Mouse (Mus musculus): ENCODE measurements around the gene Copb2.

Copb2 gene

DNA sequence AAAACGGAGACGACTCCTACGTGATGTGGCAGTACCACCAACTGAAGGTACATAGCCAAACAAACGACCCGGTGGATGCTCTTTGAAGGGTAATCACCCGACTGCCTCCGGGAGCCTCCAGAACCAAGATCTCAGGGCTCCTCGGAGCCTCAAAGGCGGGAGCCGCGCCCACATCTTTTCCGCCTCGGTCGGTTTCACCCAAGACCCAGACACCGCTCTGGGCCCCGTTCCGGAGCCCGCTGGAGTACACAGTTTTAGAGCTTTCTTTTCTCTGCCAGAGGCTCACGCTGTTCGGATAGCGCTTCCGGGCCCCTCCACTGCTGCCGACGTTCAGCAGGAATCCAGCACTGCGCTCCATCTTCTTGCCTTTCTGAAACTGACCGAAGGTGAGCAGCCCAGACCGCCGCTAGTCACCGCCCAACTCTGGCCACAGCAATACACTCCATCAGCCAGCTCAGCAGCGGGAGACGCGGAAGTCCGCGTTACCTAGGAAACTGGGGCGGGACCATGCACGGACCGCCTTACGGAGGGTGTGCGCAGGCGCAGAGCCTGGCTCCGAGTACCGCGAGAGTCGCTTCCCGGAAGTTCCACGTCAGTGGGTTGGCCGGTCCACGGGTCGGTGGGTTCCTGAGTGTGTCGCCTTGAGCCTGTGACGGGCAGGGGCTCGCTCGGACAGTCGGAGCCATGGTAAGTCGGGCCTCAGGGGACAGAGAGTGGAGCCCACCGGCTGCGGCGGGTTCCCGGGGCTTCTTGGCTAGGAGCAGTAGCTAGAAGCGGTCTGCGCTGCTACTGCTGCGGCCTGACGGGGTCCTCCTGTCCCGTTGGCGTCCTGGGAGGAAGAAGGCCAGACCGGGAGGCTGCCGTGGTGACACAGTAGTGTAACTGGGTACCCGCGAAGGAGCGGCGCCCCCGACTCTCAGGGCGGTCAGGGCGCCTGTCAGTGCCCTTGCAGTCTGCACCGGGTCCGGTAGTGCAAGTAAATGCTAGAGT lies at the start of gene Copb2:
Gene Copb2, plus strand, starts transcription at position 585 of the 990 bp plus-strand sequence.
- peak; percentile 98 for DNase-seq (ENCODE audit: low spot score)

DNA sequence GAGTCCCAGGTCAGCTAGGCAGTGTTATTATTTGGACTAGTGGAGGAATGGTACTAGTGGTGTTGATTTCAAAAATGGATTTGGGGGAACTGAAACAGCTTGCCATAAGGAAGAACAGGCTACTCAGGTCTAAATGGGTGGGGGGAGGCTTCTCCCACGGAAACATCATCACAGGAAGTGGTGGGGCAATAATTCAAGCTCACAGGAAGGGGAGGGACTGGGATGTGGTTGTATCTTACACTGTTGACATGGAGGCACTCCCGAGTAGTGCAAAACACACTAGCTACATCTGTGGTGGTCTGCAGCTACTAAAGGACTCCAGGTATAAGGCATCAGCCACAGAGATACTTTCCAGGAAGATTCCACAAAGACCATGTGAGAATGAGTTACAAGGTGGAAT lies 39.6 kb upstream of the Copb2 start:
- DNase-seq (ENCODE audit: low spot score) = no peak

DNA sequence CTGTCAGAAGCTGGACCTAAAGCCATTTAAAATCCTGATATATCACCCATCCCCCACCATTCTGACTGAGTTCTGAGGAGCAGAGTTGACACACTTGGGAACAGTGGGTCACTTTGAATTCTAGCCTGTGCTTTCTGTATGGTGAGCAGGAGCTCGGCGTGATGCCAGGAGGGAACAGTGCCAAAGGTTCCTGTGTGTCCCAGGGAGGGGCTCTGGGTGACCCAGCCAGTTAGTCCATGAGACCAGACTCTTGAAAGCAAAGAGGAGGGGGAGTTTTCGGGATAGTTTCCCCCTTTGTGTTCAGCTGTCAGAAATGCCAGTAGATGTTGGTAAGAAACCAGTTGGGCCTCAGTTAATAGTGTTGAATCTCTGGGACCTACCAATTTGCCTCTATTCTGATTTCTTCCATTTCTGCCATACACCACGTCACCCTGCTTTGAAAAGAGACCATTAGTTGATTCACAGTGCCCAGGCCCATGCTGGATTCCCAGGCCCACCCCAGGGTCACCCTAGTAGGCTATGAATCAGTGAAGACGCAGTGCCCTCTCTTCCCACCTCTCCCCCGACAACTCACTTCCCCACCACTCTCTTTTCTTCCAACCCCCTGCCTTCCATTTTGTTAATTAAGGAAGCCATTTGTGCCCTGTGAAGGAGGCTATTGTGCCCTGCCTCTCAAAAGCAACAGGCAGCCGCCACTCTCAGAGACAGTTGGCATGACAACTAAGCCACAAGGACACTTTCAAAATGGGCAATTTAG lies 38.6 kb upstream of the Copb2 start:
- peak; percentile 21 for DNase-seq (ENCODE audit: low spot score)

DNA sequence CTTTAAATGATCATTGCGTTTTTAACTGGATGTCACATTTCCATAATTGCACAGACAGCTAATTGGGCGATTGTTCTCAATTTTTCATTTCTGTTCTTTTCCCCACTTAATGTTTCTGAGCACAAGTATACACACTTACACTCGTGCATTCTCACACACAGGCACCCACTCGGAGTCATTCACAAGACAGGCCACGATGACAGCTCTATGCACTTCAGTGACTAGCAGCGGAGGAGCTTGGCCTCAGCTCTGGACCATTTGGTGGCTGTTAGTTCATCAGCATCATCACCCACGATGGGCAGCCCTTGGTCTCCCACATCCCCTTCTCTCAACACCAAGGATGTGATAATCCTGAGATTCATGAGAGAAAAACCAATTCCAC lies 38.0 kb upstream of the Copb2 start:
- DNase-seq (ENCODE audit: low spot score) = no peak

DNA sequence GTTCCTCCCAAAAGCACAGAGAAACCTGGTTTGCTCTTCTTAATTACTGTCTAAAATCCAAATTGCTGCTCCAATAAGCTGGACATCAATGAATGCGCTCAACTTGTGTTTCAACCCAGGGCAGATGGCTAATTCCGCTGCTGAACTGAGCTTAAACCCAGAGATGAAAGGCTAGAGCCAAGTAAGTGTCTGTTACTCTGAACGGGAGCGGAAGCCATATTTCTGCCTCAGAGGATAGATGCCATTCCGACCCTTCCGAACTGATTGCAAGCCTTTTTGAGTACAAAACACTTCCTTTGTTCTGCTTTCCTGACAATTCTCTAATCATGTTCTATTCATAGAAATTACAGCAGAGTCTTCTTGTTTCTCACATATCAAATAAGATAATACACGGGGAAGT lies 36.3 kb upstream of the Copb2 start:
- DNase-seq (ENCODE audit: low spot score) = no peak

DNA sequence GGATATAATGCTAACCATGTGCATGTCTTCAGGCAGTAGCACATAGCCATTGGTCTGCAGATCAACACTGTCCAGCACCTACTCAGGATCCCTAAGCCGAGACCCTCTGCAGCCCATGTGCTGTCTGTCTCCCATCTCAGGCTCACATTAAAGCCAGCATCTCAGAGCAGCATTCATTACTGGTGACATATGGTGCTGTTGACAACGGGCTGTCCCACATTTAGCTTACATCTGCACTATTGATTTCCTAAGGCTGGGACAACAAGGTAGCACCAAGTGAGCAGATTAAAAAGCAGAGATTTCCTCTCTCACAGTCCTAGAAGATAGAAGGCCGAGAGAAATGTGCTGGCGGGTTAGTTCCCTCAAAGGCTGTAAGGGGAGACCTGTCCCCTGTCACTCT lies 33.7 kb upstream of the Copb2 start:
- DNase-seq (ENCODE audit: low spot score) = no peak

DNA sequence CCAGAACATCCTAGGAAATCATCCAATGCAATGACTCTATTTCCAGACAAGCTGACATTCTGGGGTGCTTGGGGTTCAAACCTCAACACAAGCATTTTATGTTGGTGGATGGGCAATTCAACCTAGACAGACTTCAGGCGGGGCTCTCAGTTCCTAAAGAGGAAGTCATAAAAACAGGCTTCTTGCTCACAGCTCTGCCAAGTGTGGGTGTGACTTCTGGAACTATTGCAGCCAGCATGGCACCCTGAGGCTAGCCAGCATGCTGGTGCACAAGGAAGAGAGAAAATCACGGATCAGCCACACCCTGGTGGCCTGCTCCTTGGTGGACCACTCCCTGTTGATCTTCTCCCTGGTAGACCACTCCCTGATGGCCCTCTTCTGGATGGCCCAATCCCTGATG lies 32.5 kb upstream of the Copb2 start:
- no peak for DNase-seq (ENCODE audit: low spot score)

DNA sequence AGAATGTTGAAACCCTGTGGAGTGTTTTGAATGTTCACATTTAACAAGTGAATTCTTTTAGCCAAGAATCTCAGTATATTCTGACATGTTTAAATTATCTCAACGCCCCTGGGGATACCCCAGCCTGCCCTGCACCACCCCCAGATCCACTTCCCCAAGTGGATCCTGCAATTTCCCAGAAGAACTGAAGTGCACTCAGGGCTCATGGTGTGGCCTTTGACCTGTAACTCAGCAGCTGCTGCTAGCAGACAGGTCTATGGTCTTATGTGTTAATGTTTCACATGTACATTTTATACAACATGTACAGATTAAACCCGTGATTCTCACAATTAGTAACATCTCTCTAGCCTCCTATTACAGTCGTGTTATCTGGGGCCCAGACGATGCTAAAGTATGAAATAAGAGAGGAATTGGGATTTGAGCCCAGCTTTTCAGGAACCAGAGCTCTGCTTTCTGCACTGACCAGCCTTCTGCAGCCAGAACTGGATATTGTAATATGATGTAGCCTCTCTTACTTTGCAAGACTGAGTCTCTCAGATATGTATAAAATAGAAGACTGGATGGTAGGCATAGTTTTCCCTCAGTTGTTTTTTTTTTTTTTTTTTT lies 28.7 kb upstream of the Copb2 start:
- no peak for DNase-seq (ENCODE audit: low spot score)

DNA sequence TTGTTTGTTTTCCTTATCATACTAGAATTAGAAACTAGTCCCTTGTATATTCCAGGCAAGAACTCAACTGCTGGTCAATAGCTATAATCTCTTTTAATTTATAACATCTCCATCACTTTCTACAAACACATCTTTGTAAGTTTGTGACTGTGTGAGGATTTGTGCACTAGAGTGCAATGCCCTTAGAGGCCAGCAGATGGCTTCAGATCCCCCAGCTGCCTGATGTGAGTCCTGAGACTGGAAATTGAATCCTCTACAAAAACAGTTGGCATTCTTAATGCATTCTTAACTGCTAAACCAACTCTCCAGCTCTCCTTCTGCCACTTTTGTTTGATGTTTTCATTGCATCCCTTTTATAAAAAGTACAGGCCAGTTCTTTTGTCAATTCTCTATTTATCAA lies 27.8 kb upstream of the Copb2 start:
- DNase-seq (ENCODE audit: low spot score) = peak; percentile 21

DNA sequence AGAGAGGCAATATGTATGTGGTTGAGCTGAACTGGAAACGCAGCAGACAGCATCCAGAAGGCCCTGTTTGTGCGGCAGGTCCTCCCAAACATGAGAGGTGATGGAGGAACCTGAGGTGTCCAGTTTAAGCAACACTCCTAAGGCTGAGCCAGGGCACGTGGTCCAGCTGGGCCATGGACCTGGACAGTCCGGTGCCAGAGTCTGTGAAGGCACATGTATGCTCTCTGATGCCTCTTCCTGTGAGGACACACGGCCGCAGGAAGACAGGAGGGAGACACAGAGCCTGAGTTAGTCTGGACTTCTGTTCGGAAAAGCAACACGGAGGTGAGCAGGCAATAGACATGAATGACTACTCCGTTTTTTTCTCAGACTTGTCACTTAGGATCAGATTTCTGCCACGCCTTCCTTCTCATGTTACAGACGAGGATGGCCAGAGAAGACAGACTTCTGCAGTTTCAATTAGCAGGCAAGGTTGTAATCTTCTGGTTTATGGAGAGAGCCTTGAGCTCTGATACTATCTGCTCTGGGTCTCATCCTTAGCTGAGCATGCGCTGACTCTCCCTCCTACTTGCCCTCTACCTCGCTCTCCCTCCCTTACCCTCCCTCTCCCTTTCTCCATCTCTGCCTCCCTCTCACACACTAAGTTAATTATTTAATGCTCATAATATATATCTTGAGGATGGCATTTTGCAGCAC lies 25.4 kb upstream of the Copb2 start:
- peak; percentile 72 for DNase-seq (ENCODE audit: low spot score)

DNA sequence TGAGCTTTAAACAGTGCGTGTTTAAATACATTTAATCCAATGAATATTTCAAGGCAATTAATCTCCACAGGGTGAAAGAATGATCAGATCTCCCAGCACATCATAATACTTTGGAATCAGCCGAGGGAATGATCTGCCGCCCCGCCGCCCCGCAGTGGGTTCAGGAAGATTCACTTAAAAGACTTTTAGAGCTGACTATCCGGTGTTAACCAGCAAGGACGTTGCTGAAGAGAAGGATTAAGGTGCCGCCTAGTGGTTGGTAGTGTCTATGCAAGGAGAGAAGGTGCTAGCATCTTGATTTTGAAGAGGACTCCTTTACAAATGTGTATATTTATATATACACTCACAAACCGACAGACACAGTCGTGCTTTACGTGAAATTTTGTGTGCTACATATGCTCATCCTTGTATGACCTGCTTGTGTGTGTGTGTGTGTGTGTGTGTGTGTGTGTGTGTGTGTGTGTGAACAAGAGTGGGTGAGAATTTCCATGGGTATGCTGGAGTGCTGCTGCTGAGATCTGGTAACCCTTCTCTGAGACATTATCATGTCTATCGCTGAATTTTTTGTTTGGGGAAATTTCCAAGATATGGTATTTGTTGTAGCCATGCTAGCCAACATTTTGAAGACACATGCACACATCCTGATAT lies 24.7 kb upstream of the Copb2 start:
- peak; percentile 91 for DNase-seq (ENCODE audit: low spot score)

DNA sequence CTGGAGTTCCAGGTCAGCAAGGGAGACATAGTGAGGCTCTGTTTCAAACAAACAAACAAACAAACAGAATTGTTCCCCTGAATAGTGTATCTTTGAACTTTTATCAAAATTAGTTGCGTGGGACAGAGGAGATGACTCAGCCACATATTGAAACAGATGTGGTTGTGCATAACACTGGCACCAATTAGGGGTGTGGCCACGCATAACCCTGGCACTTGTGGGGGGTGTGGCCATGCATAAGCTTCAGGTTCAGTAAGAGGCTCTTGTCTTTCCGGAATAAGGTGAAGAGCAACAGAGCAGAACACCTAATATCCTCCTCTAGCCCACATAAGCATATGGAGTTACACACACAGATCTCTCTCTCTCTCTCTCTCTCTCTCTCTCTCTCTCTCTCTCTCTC lies 19.5 kb upstream of the Copb2 start:
- DNase-seq (ENCODE audit: low spot score) = no peak

DNA sequence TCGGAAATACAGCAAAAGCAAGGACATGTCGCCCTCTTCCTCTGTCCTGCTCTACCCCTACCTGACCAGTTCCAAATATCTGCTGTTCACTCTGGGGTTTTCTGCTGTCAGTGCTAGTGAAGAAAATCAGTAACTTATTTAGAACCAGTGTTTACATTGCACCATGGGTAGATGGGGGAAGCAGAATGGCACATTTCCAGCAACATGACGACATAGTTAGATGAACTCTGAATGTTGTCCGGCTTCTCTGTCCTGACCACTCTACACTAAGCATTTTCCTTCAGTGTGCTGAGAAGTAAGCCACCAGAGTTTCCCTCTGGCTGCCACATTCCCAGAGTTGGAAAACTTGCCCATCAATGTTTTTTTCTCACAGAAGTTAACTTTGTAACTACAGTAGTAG lies 20.3 kb downstream of the Copb2 start:
- DNase-seq (ENCODE audit: low spot score) = no peak

DNA sequence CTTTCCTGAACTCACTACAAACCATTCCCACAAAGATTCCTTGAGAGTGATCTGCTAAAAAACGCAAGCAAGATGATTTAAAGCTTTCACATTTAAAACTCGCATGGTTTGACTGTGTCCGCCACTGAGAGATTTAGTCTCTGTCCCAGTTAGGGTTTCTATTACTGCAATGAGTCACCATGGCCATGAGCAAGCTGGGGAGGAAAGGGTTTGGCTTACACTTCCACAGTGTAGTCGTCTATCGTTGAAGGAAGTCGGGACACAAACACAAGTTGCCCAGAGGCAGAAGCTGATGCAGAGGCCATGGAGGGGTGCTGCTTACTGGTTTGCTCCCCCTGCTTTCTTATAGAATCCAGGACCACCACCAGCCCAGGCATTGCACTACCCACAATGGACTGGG lies 36.6 kb downstream of the Copb2 start:
- DNase-seq (ENCODE audit: low spot score) = no peak

DNA sequence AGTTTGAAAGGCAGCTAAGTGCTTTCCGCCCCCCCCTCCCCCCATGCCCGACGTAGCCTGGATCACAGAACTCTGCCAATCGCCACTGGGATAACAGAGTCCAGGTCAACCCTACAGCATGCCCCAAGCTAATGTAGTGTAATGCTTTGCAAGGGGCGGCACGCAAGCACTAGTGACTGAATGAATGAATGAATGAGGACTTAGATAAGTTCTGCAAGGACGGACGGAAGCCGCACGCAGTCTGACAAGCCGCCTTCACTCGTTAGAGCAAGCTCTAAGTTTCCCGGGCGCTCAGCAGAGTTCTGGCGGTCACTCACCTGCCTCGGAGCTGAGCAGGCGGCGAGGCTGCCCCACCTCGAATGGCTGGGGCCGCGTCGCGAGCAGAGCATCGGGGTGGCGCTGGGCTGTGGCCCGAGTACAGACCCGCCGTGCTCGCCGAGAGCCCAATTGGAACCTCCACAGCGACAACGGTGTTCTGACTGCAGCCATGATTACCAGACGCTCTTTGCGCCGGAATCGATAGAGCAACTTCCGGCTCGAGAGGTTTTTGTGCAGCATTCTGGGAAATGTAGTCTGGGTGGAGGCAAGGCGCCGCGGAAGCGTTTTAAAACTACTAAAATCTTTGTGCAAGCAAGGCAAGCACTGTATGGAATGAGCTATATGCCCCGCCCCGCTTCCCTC lies 37.8 kb downstream of the Copb2 start, which contains the start of gene Mrps22:
Gene Mrps22, minus strand, starts transcription at position 505 of the 681 bp plus-strand sequence.
- peak; percentile 95 for DNase-seq (ENCODE audit: low spot score)

DNA sequence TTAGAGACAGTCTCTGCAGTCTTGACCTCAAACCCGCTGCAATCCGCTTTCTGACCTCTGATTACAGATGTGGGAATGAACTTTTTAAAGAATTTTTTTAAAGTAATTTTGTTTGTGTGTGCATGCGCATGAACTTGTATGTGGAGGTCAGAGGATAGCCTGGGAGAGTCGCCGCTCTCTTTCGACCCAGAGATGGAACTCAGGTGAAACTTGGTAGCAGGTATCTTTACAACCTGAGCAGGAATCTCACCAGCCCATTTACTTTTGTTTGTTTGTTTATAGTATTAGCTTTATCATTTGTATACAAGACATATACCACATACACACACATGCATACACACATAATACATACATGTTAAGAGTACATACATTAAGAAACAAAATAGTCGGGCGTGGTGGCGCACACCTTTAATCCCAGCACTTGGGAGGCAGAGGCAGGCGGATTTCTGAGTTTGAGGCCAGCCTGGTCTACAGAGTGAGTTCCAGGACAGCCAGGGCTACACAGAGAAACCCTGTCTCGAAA lies 38.4 kb downstream of the Copb2 start:
- DNase-seq (ENCODE audit: low spot score) = no peak

DNA sequence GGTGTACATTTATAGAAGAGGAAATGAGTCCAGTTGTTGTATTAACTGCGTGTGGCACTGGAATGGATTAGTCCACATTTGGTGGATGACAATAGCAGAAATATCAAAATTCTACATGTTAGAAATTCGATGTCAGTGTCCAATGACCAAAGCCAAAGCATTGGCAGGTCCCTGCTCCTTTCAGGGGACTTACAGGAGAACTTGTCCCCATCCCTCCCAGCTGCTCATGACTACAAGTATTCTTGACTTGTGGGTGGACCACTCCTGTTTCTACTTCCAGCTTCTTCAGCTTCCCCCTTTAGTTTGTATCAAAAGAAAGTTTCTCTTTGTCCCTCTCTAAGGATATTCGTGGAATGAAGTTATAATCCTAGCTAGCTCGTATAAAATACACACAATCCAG lies 41.4 kb downstream of the Copb2 start:
- no peak for DNase-seq (ENCODE audit: low spot score)

DNA sequence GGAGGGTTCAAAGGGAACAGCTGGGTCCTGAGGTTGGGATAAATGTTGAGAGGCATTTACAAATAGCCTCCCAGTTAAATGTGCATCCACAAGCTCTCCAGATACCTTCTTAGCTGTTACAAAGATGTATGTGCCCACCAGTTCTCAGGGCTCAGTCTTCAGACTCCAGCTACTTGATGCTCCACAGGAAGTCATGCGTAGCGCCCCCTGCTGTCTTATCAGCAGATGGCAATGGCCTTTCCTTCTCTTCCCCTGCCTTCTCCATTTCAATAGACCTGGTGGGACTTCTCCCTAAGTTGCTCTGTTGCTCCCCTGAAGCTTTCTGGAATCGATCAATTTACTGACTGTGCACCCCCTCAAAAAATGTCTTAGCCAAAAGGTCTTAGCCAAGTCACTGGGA lies 65.0 kb downstream of the Copb2 start:
- peak; percentile 22 for DNase-seq (ENCODE audit: low spot score)

DNA sequence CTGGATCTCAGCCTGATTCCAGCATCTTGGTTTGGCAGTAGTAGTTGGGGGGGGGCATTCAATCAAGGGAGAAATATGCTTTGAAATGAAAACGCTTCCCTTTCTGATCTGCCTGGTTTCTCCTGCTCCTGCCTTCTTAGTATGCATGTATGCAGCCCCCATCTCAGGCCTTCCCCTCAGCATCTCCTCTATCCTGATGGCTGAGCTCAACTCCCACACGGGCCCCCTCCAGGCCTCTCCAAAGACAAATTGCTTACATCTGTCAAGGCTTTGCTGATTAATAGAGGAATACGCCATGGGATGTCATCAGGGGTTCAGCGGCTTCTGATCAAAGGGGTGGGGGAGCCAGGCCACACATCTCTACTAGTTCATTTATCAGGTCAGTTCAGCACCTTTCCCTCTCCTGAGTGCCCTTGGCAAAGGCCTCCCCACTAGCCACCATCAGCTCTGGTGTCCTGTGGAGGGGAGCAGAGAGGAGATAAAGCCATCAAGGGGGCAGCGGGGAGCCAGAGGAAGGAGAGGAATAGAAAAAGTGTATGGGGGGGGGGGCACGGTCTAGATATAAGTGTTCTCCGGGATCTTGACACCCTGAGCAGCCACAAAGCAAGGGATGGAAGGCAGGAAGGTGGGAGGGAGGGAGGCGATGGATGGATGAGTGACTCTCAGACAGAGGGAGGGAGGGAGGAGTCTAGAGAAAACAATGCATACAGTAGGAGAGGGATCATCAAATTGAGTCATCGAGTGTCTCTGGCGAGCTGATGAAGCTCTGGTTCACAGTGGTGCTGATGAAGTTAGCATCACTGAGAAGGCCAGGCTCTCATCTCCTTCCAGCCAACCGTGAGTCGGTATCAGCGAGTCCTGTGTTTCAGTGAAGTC lies 70.0 kb downstream of the Copb2 start:
- DNase-seq (ENCODE audit: low spot score) = no peak

Measured in embryo, embryonic 10.5 days (tissue).